Mouse (Mus musculus) gastrocnemius, adult 2 months (tissue): ENCODE data around the gene Dolk. TPM values are rescaled to one million over a fixed set of nuclear protein-coding genes. Genes with fewer than 3 reads are reported as not detected.

ENCODE experiments used
- DNase-seq: peaks from one replicate; pipeline ENCODE4 v3.0.0; 2022
- H3K27ac ChIP-seq: fragments of 200-600 bp; 2 replicates; pipeline ENCODE4 v1.8.1; 2022; ENCODE audit warnings: mild to moderate bottlenecking
- H3K4me3 ChIP-seq: fragments of 200-600 bp; 2 replicates; pipeline ENCODE4 v1.8.1; 2022; ENCODE audit warnings: mild to moderate bottlenecking, moderate library complexity
- CTCF ChIP-seq: fragments of 200-600 bp; IDR thresholded peaks from 2 replicates; pipeline ENCODE4 v1.8.1; 2022; ENCODE audit warnings: antibody characterized with exemption, mild to moderate bottlenecking, moderate library complexity
- intact Hi-C: fragments of 180-260 bp; cut with DNase I; formaldehyde crosslinking; loops from one replicate; pipeline ENCODE4 v1.15.1; 2025
- total RNA-seq, 2 experiments: library from RNA; stranded (reverse); gene quantifications; 2 replicates each; pipeline ENCODE4 v1.2.3; 2021

The Dolk gene
- total RNA-seq, 2 experiments from 2014 or later: 20.2 to 21.0 TPM

- DNase-seq: no peak
- intact Hi-C loops: no loop called here
- Histone ChIP-seq H3K27ac (no peak overlapping the region), H3K4me3 (no peak overlapping the region)
- TF ChIP-seq CTCF: no peak
Measured at GRCm38 (mm10) chr2:30255631-30256395, 30.3 kb downstream of the Dolk start.

DNA sequence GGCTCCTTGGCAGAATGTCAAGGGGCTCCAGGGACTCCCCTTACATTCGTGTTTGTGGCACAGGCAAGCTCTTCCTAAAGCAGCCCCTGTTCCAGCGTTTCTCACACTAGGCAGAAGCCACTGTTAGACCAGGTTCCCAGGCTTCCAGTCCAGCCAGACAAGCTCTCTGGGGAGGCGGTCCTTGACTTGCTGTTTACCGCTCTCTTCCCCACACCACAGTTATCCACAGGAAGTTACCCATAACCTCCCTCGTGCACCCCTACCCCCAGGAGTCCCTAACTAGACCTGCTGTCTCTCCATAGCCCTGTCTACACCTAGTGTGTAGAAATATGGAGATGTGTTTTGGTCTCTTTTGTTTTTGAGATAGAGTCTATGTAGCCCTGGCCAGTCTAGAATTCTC, 32.3 kb downstream of the Dolk start:
- Histone ChIP-seq H3K4me3 (no peak overlapping the region), H3K27ac (peak overlapping the region; percentile 80)
- no peak for TF ChIP-seq CTCF
- intact Hi-C loops: no loop called here
- DNase-seq: no peak

GRCm38 (mm10) chr2:30252521-30252920, 33.6 kb downstream of the Dolk start:
- TF ChIP-seq CTCF: no peak
- Histone ChIP-seq H3K4me3 (peak overlapping the region; percentile 6), H3K27ac (peak overlapping the region; percentile 80)
- DNase-seq: no peak
- intact Hi-C loops: no loop called here

DNA sequence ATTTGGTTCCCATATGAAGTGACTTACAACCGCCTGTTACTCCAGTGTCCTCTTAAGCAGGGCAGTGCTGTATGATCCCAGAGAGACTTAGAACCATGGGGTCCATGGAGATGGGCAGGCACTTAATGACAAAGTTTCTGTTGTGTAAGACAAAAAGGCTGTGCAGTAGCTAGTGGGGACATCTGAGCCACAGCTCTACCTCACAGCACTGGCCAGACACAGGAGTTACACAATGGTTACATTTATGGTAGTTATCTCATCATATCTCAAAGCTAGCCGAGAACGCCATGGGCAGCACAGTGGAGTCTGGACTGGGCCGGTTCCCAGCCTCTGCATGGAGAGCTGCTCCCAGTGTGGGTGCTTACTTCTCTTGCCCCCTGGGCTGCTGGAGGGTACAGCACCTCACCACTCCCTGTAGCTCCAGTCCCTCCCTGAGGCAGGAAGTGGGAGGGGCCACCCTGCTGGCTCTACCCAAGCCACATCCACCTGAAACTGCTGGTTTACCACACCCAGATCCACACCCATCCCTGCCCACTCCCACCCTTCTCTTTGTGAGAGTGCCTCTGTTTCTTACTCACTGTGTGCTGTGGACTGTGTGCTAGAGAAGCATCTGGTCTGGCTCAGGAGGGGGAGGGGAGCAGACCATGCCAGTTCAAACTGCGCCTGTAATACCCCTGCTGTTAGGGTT, 34.6 kb downstream of the Dolk start:
- no peak for TF ChIP-seq CTCF
- H3K27ac ChIP-seq: peak overlapping the region; percentile 80
- intact Hi-C loops: no loop called here
- peak; percentile 51 for DNase-seq
- H3K4me3 ChIP-seq: peak overlapping the region; percentile 11; the same call in 1 of the 2 replicates

DNA sequence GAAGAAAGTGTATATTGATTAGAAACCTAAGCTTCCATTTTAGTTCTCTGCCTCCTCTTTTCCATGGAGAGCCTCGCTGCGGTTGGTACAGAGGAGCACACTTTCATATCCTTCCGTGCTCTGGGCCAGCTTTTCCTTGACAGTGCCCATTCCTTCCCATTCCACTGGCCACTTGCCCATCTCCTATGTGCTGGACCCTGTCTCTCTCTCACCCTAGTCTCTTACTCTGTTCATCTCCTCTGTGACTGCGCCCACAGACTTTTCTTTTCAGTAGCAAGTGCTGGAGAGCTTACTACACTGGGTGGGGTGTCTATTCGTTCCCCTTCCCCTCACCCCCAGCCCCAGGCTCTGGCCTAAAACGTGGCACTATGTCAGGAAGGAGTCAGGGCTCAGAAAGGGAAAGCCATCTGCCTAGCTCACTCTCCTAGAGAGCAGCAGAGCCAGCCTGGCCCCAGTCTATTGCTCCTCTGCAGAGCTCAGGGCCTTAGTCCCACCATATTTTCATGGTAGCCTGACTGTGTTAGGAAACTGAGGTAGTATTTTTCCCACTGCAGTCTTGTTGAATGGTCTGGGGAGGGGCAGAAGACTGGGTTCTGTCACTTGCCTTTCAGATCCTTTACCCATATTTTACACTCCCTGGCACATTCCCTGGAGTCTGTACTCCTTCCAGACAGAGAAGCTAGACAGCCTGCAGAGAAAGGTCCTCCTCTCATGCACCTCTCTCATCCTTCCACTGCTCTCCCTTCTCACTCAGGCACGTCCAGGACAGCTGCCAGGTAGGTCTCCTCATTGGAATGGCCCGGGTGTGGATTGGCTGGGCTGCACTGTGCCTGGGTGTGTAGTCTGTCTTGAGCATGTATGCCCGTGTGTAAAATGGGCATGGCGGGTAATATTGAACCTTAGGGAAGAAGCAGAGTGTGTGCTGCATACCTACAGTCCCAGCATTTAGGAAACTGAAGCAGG, 35.7 kb downstream of the Dolk start:
- intact Hi-C loops: no loop called here
- Histone ChIP-seq H3K4me3 (no peak overlapping the region), H3K27ac (peak overlapping the region; percentile 80)
- no peak for TF ChIP-seq CTCF
- DNase-seq: no peak

- TF ChIP-seq CTCF: no peak
- DNase-seq: no peak
- H3K4me3 ChIP-seq: no peak overlapping the region
- intact Hi-C loops: no loop called here
- H3K27ac ChIP-seq: peak overlapping the region; percentile 80
Measured at GRCm38 (mm10) chr2:30249182-30249581, 37.0 kb downstream of the Dolk start.

- DNase-seq: no peak
- no peak for TF ChIP-seq CTCF
- intact Hi-C loops: no loop called here
- Histone ChIP-seq H3K27ac (peak overlapping the region; percentile 80), H3K4me3 (no peak overlapping the region; the same call in 1 of the 2 replicates)
Measured at GRCm38 (mm10) chr2:30247681-30248080, 38.5 kb downstream of the Dolk start.

DNA sequence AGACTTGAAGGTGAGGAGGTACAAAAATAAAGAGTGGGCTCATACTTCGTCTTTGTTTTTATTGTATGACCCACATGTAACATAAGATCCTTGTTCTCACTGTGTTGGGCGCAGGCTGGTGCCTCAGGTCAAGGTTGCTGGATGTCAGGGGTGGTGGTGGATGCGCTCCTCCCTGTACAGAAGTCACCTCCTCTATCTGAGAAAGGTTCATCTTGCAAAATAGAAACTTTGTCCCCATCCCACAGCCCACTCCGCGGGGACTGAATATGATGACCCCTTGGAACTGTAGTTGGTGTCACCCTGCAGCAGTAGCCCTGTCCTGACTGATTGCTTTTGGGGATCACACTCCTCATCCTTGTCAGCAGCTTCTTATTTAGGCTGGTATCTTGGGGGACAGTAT, 39.1 kb downstream of the Dolk start:
- Histone ChIP-seq H3K27ac (peak overlapping the region; percentile 21; the same call in 1 of the 2 replicates), H3K4me3 (no peak overlapping the region)
- intact Hi-C loops: no loop called here
- no peak for TF ChIP-seq CTCF
- DNase-seq: no peak

- no peak for TF ChIP-seq CTCF
- Histone ChIP-seq H3K4me3 (peak overlapping the region; percentile 96), H3K27ac (peak overlapping the region; percentile 91)
- DNase-seq: no peak
- intact Hi-C loops: no loop called here
Measured at GRCm38 (mm10) chr2:30244595-30245178, 41.4 kb downstream of the Dolk start.

DNA sequence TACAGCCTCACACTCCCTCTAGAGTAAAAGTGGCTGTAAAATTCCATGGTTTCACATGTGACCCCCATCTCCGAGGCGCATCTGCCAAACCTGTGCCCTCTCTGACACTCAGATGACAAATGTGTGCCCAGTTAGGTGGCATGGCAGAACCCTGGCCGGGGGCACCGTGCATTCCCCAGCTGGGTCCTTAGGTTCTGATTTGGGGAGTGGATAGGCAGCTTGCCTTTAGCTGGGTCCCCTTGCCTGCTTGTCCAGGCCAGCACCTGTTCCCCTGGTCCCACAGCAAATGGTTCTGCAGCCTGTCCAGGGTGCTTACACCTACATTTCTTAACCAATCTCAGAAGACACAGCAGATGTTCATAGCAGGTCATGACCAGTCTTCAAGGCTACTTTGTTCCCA, 42.7 kb downstream of the Dolk start:
- H3K4me3 ChIP-seq: peak overlapping the region; percentile 96
- intact Hi-C loops: no loop called here
- no peak for TF ChIP-seq CTCF
- DNase-seq: no peak
- peak overlapping the region; percentile 91 for H3K27ac ChIP-seq

DNA sequence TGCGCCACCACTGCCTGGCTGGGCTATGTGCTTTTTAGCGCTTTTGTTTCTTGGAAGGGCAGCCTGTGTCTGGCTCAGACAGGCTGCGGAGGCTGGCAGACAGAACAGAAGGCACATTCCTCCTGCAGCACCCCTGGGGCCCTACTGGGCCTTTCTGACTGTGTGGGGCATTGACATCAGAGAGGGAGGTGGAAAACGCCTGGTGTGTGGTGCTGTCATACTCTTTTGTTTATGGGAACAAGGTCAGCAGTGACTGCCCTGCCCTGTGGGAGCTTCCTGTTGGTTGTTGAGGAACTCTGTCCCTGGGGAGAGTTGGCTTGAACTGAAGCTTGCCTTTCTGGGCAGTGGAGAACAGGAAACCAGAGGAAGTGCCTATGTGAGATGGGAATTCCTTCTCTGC, 43.6 kb downstream of the Dolk start:
- H3K4me3 ChIP-seq: peak overlapping the region; percentile 96
- peak; percentile 62 for DNase-seq
- peak overlapping the region; percentile 91 for H3K27ac ChIP-seq
- TF ChIP-seq CTCF: no peak
- intact Hi-C loops: no loop called here

DNA sequence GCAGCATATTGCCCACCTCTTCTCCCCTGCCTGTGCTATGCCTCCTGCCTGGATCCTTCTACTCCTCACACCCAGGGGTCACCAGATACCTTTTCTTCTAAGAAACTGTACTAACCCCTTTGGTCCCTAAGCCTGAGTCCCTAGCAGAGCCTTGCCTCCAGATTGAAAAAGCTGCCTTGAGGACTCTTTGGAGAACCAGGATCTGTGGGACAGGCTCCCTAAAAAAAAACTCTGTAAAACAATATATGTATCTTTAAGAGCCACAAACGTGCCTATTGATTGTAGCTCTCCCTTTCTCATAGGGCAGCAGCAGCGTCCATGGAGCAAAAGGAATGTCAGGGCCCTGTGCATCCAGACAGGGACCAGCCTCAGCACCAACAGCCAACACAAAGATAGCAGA, 45.9 kb downstream of the Dolk start, which contains the start of gene Gm28035:
Gene Gm28035, plus strand, starts transcription at position 301 of the 400 bp plus-strand sequence.
- intact Hi-C loops: no loop called here
- peak within 1 kb of the TSS; percentile 91 for H3K27ac ChIP-seq
- TF ChIP-seq CTCF: no peak

More for the DNA sequence above, 45.9 kb downstream of the Dolk start, which contains the start of gene Gm28035:
- peak within 1 kb of the TSS; percentile 96 for H3K4me3 ChIP-seq
- DNase-seq: no peak
